Mouse (Mus musculus) CH12.LX (cell line): Measurements from ENCODE around the gene Cryba1. TPM values are rescaled to one million over a fixed set of nuclear protein-coding genes. Genes with fewer than 3 reads are reported as not detected.

ENCODE experiments used
- DNase-seq: peaks from one replicate; pipeline ENCODE4 v3.0.0-alpha.2; 2013; ENCODE audit errors: extremely low read depth
- H3K27ac ChIP-seq: 2 replicates; pipeline ENCODE4 v1.5.1; 2012; ENCODE audit warnings: low read depth, mild to moderate bottlenecking, control low read depth, moderate library complexity; ENCODE audit not compliant: insufficient read depth
- H3K27me3 ChIP-seq: replicated peaks from 2 replicates; pipeline ENCODE3; 2012; ENCODE audit warnings: inconsistent platforms
- H3K36me3 ChIP-seq, 2 experiments: replicated peaks in 1 of 2; 2 replicates each; pipeline versions ENCODE3 to v1.6.1; 2012; ENCODE audit warnings: inconsistent platforms in 1 of 2, low read length in 1 of 2, mild to moderate bottlenecking in 1 of 2, mixed read lengths in 1 of 2, moderate library complexity in 1 of 2; ENCODE audit not compliant: control insufficient read depth in 1 of 2, insufficient read depth in 1 of 2
- H3K4me1 ChIP-seq, 2 experiments: 2 replicates each; pipeline ENCODE4 v1.6.1; 2012; ENCODE audit warnings: inconsistent platforms in 1 of 2, moderate library complexity in 1 of 2; ENCODE audit not compliant: insufficient read depth in 2 of 2, control insufficient read depth in 1 of 2
- H3K4me2 ChIP-seq: 2 replicates; pipeline ENCODE4 v1.6.1; 2012; ENCODE audit warnings: low read depth, mild to moderate bottlenecking, control low read depth; ENCODE audit not compliant: poor library complexity, insufficient read depth, severe bottlenecking
- H3K4me3 ChIP-seq, 3 experiments: fragments of 150-350 bp in 1 of 3; sonication (generic) in 1 of 3; replicated peaks in 1 of 3; 2 replicates each; pipeline versions ENCODE3 to v1.5.1; 2011 to 2012; ENCODE audit warnings: low read depth in 2 of 3, low read length in 2 of 3, mild to moderate bottlenecking in 2 of 3, moderate library complexity in 2 of 3, control low read depth in 1 of 3, improper control_type of control experiment in 1 of 3, inconsistent platforms in 1 of 3, mixed read lengths in 1 of 3; ENCODE audit not compliant: poor library complexity in 1 of 3
- H3K79me2 ChIP-seq: replicated peaks from 2 replicates; pipeline ENCODE4 v1.6.1; 2012; ENCODE audit warnings: mild to moderate bottlenecking, moderate library complexity; ENCODE audit not compliant: control insufficient read depth, poor library complexity, insufficient read depth, severe bottlenecking; ENCODE audit errors: extremely low read depth
- H3K9ac ChIP-seq: 2 replicates; pipeline ENCODE4 v1.6.1; 2012; ENCODE audit warnings: low read depth, mild to moderate bottlenecking, control low read depth, moderate library complexity; ENCODE audit not compliant: insufficient read depth
- H3K9me3 ChIP-seq: replicated peaks from 2 replicates; pipeline ENCODE3; 2012; ENCODE audit warnings: low read length, inconsistent platforms, mixed read lengths
- BHLHE40 ChIP-seq: IDR thresholded peaks from 2 replicates; pipeline ENCODE4 v1.6.1; 2011; ENCODE audit warnings: mild to moderate bottlenecking, low read depth, low read length, improper control_type of control experiment
- CHD1 ChIP-seq: IDR thresholded peaks from 2 replicates; pipeline ENCODE4 v1.6.1; 2012; ENCODE audit warnings: low read depth, low read length, improper control_type of control experiment, inconsistent platforms
- CHD2 ChIP-seq: IDR thresholded peaks from 2 replicates; pipeline ENCODE4 v1.6.1; 2011; ENCODE audit warnings: low read length, improper control_type of control experiment
- CTCF ChIP-seq, 2 experiments: IDR thresholded peaks in 1 of 2; conservative IDR thresholded peaks in 1 of 2; 2 replicates each; pipeline ENCODE4 v1.5.1; 2011 to 2012; ENCODE audit warnings: low read depth in 2 of 2, low read length in 2 of 2, improper control_type of control experiment in 1 of 2, inconsistent platforms in 1 of 2, mild to moderate bottlenecking in 1 of 2, moderate library complexity in 1 of 2
- E2F4 ChIP-seq: IDR thresholded peaks from 2 replicates; pipeline ENCODE4 v1.6.1; 2011; ENCODE audit warnings: low read depth, low read length, improper control_type of control experiment; ENCODE audit not compliant: insufficient replicate concordance
- ELF1 ChIP-seq: IDR thresholded peaks from 2 replicates; pipeline ENCODE4 v1.6.1; 2014; ENCODE audit warnings: low read depth, mild to moderate bottlenecking, inconsistent platforms, low read length, improper control_type of control experiment
- EP300 ChIP-seq: IDR thresholded peaks from 2 replicates; pipeline ENCODE4 v1.6.1; 2011; ENCODE audit warnings: low read length, improper control_type of control experiment
- ETS1 ChIP-seq: conservative IDR thresholded peaks from 2 replicates; pipeline ENCODE4 v1.6.1; 2012; ENCODE audit warnings: low read depth, mild to moderate bottlenecking, inconsistent platforms, low read length, improper control_type of control experiment, moderate library complexity
- GABPA ChIP-seq: IDR thresholded peaks from 2 replicates; pipeline ENCODE4 v1.6.1; 2012; ENCODE audit warnings: low read depth, low read length, improper control_type of control experiment, inconsistent platforms; ENCODE audit not compliant: insufficient replicate concordance
- HCFC1 ChIP-seq: IDR thresholded peaks from 2 replicates; pipeline ENCODE4 v1.6.1; 2012; ENCODE audit warnings: low read depth, mild to moderate bottlenecking, inconsistent platforms, low read length, improper control_type of control experiment
- IRF4 ChIP-seq: IDR thresholded peaks from 2 replicates; pipeline ENCODE4 v1.6.1; 2014; ENCODE audit warnings: low read depth, mild to moderate bottlenecking, inconsistent platforms, low read length, improper control_type of control experiment
- JUN ChIP-seq: IDR thresholded peaks from 2 replicates; pipeline ENCODE4 v1.6.1; 2011; ENCODE audit warnings: low read depth, mild to moderate bottlenecking, low read length, improper control_type of control experiment, moderate library complexity; ENCODE audit not compliant: insufficient read depth
- JUND ChIP-seq: conservative IDR thresholded peaks from 2 replicates; pipeline ENCODE4 v1.6.1; 2011; ENCODE audit warnings: low read depth, low read length, improper control_type of control experiment
- KAT2A ChIP-seq: IDR thresholded peaks from 2 replicates; pipeline ENCODE4 v1.6.1; 2012; ENCODE audit warnings: low read length, improper control_type of control experiment, inconsistent platforms; ENCODE audit not compliant: insufficient replicate concordance
- MAFK ChIP-seq: IDR thresholded peaks from 2 replicates; pipeline ENCODE4 v1.6.1; 2011; ENCODE audit warnings: low read length, improper control_type of control experiment; ENCODE audit not compliant: insufficient replicate concordance
- MAX ChIP-seq: IDR thresholded peaks from 2 replicates; pipeline ENCODE4 v1.6.1; 2011; ENCODE audit warnings: low read length, improper control_type of control experiment
- MAZ ChIP-seq: IDR thresholded peaks from 2 replicates; pipeline ENCODE4 v1.6.1; 2012; ENCODE audit warnings: low read depth, mild to moderate bottlenecking, inconsistent platforms, low read length, improper control_type of control experiment, moderate library complexity
- MEF2A ChIP-seq: IDR thresholded peaks from 2 replicates; pipeline ENCODE4 v1.6.1; 2014; ENCODE audit warnings: low read depth, mild to moderate bottlenecking, inconsistent platforms, low read length, improper control_type of control experiment, borderline replicate concordance
- MXI1 ChIP-seq: IDR thresholded peaks from 2 replicates; pipeline ENCODE4 v1.6.1; 2011; ENCODE audit warnings: mild to moderate bottlenecking, low read depth, low read length, improper control_type of control experiment
- MYC ChIP-seq: IDR thresholded peaks from 2 replicates; pipeline ENCODE4 v1.6.1; 2011; ENCODE audit warnings: low read depth, mild to moderate bottlenecking, improper control_type of control experiment, low read length
- NELFE ChIP-seq: IDR thresholded peaks from 2 replicates; pipeline ENCODE4 v1.6.1; 2011; ENCODE audit warnings: low read depth, low read length, improper control_type of control experiment
- NRF1 ChIP-seq: IDR thresholded peaks from 2 replicates; pipeline ENCODE4 v1.6.1; 2014; ENCODE audit warnings: low read depth, mild to moderate bottlenecking, inconsistent platforms, low read length, improper control_type of control experiment, moderate library complexity
- PAX5 ChIP-seq: IDR thresholded peaks from 2 replicates; pipeline ENCODE4 v1.6.1; 2012; ENCODE audit warnings: low read length, inconsistent platforms, mixed read lengths
- POLR2A ChIP-seq: IDR thresholded peaks from 2 replicates; pipeline ENCODE4 v1.6.1; 2011; ENCODE audit warnings: low read depth, mild to moderate bottlenecking, improper control_type of control experiment, low read length
- POLR2AphosphoS2 ChIP-seq: IDR thresholded peaks from 2 replicates; pipeline ENCODE4 v1.6.1; 2011; ENCODE audit warnings: low read depth, low read length, improper control_type of control experiment
- RAD21 ChIP-seq: IDR thresholded peaks from 2 replicates; pipeline ENCODE4 v1.6.1; 2011; ENCODE audit warnings: low read depth, mild to moderate bottlenecking, low read length, improper control_type of control experiment, moderate library complexity
- RCOR1 ChIP-seq: conservative IDR thresholded peaks from 2 replicates; pipeline ENCODE4 v1.6.1; 2012; ENCODE audit warnings: low read depth, mild to moderate bottlenecking, inconsistent platforms, low read length, improper control_type of control experiment
- SIN3A ChIP-seq: IDR thresholded peaks from 2 replicates; pipeline ENCODE4 v1.6.1; 2012; ENCODE audit warnings: low read length, improper control_type of control experiment, inconsistent platforms
- SMC3 ChIP-seq: IDR thresholded peaks from 2 replicates; pipeline ENCODE4 v1.6.1; 2011; ENCODE audit warnings: low read depth, low read length, improper control_type of control experiment
- TBP ChIP-seq: conservative IDR thresholded peaks from 2 replicates; pipeline ENCODE4 v1.6.1; 2011; ENCODE audit warnings: low read depth, low read length, improper control_type of control experiment
- TCF12 ChIP-seq: IDR thresholded peaks from 2 replicates; pipeline ENCODE4 v1.6.1; 2014; ENCODE audit warnings: low read depth, mild to moderate bottlenecking, inconsistent platforms, low read length, improper control_type of control experiment
- UBTF ChIP-seq: IDR thresholded peaks from 2 replicates; pipeline ENCODE4 v1.6.1; 2012; ENCODE audit warnings: low read depth, mild to moderate bottlenecking, inconsistent platforms, low read length, improper control_type of control experiment, moderate library complexity
- USF1 ChIP-seq: IDR thresholded peaks from 2 replicates; pipeline ENCODE4 v1.6.1; 2014; ENCODE audit warnings: low read depth, mild to moderate bottlenecking, inconsistent platforms, low read length, improper control_type of control experiment
- USF2 ChIP-seq: conservative IDR thresholded peaks from 2 replicates; pipeline ENCODE4 v1.6.1; 2011; ENCODE audit warnings: low read depth, low read length, improper control_type of control experiment
- ZC3H11A ChIP-seq: IDR thresholded peaks from 2 replicates; pipeline ENCODE4 v1.6.1; 2012; ENCODE audit warnings: low read depth, mild to moderate bottlenecking, inconsistent platforms, low read length, improper control_type of control experiment
- ZKSCAN1 ChIP-seq: IDR thresholded peaks from 2 replicates; pipeline ENCODE4 v1.6.1; 2012; ENCODE audit warnings: low read depth, inconsistent platforms, low read length, improper control_type of control experiment, borderline replicate concordance
- ZMIZ1 ChIP-seq: IDR thresholded peaks from 2 replicates; pipeline ENCODE4 v1.6.1; 2012; ENCODE audit warnings: low read depth, mild to moderate bottlenecking, inconsistent platforms, low read length, improper control_type of control experiment
- ZNF384 ChIP-seq: IDR thresholded peaks from 2 replicates; pipeline ENCODE4 v1.6.1; 2012; ENCODE audit warnings: low read depth, low read length, improper control_type of control experiment, inconsistent platforms
- dilution Hi-C: fragments of 300-500 bp; cut with MboI; formaldehyde crosslinking; loops from 2 replicates; pipeline ENCODE4 v1.14.3; 2020; ENCODE audit warnings: low sequenced_read_pairs; ENCODE audit not compliant: extremely low pct_unique_long_range_greater_than_20kb, extremely low pct_ligation_motif_present
- in situ Hi-C: fragments of 300-500 bp; cut with MboI; formaldehyde crosslinking; loops from 3 replicates; pipeline ENCODE4 v1.14.3; 2019; ENCODE audit warnings: low sequenced_read_pairs, low pct_ligation_motif_present, low pct_unique_long_range_greater_than_20kb, mixed read lengths
- polyA plus RNA-seq: library from polyadenylated mRNA; unstranded; fragments of >175 nt; gene quantifications from 2 replicates; pipeline ENCODE4 v1.2.1, GENCODE M21; 2012; ENCODE audit warnings: low read depth; ENCODE audit not compliant: insufficient read length
- total RNA-seq, 2 experiments: library from RNA; depleted of rRNA; stranded (reverse); fragments of 300-350 nt in 1 of 2; fragments of >200 nt in 1 of 2; gene quantifications; 2 replicates each; pipeline ENCODE4 v1.2.3; 2012 to 2014

The Cryba1 gene
- total and polyA plus RNA-seq, 3 experiments = not detected

DNA sequence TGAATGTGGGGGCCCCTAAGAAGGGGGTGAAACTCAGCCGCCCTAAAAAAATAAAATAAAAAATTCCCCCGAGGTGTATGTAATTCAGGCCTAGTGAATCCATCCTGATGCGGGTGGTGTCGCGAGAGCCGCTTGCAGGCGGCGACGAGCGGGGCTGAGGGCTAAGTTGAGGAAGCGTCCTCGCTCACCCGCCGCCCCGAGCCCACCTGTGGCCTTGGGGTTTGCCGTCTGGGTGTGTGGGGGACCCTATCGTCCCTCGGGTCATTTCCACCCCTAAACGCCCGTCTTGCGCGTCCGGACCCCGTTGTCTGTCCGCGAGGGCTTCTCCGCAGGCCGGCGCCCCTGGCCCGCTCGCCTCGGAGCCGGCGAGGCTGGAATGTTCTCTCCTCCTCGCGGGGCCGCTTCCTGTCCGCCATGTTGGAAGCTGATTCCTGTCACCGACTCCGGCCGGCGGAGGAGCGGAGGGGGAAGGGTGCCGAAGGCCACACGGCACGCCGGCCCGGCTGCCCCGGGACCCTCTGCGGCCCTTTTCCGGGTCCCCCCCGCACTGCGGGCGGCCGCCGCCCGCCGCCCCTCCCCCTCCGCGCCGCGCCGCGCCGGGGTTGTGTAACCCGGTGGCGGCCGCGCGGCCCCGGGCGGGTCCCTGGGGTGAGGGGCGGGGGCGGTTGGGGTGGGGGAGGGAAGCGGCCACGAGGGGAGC is 38.1 kb downstream of the Cryba1 start:
- TF ChIP-seq E2F4 (no peak), CHD2 (peak; percentile 45), MEF2A (no peak), ETS1 (no peak), ZMIZ1 (peak; percentile 41; the same call in 1 of the 2 replicates), MAFK (no peak), ZNF384 (no peak), MYC (0 out of 2 replicates have a peak, but pooled peaks have one; percentile 6), BHLHE40 (no peak), PAX5 (no peak), GABPA (no peak), MAX (no peak), USF1 (no peak), IRF4 (no peak), SMC3 (no peak), KAT2A (no peak), HCFC1 (no peak), MXI1 (0 out of 2 replicates have a peak, but pooled peaks have one; percentile 53), JUN (no peak), ZKSCAN1 (no peak), TBP (no peak), MAZ (0 out of 2 replicates have a peak, but pooled peaks have one; percentile 5), ELF1 (peak; percentile 70), USF2 (no peak), RAD21 (no peak), JUND (no peak), EP300 (no peak), RCOR1 (no peak; the same call in 1 of the 2 replicates), ZC3H11A (no peak), POLR2A (peak; percentile 62), UBTF (no peak; the same call in none of the 2 replicates), SIN3A (no peak), POLR2AphosphoS2 (no peak), CHD1 (no peak; the same call in 1 of the 2 replicates), TCF12 (peak; percentile 66; the same call in 1 of the 2 replicates), NRF1 (peak; percentile 54), CTCF (conservative IDR thresholded peaks at IDR 0.05 in 1 of 2, IDR thresholded peaks at IDR 0.05 in 1 of 2; ENCODE audit: low read depth in 2 of 2, low read length in 2 of 2) (no peak), NELFE (0 out of 2 replicates have a peak, but pooled peaks have one; percentile 0)
- Histone ChIP-seq H3K4me3 (peak overlapping the region; percentile 78 to 98 (median 84)), H3K4me1 (peaks cover 0 to 40% of the 10 kb centered on the region in 2 experiments; a peak in 2 of 4 replicates), H3K36me3 (peaks cover 6 to 30% of the 10 kb centered on the region in 2 experiments), H3K79me2 (peaks cover 56% of the 10 kb centered on the region), H3K27ac (peak overlapping the region; percentile 91), H3K27me3 (no peaks in the 10 kb centered on the region), H3K4me2 (no peak overlapping the region), H3K9me3 (no peaks in the 10 kb centered on the region), H3K9ac (peak overlapping the region; percentile 97)
- DNase-seq = peak; percentile 67
- dilution Hi-C loops (no loop called here), in situ Hi-C loops (no loop called here)
